Mouse (Mus musculus) G1E-ER4 (cell line): ENCODE data around the gene Lrrc17. TPM values are rescaled to one million over a fixed set of nuclear protein-coding genes. Genes with fewer than 3 reads are reported as not detected.
A peak's percentile ranks its signal among the peaks of the same experiment; 100 is the strongest.

Source experiments
- GATA1 ChIP-seq: IDR thresholded peaks from one replicate; pipeline ENCODE4 v1.8.0; 2012; ENCODE audit warnings: low read length, inconsistent platforms
- polyA plus RNA-seq: library from polyadenylated mRNA; stranded (reverse); fragments of >175 nt; gene quantifications from 2 replicates; pipeline ENCODE4 v1.2.3, GENCODE M21; 2012

Gene Lrrc17
- polyA plus RNA-seq, 1 experiment, result not detected

- no peak for TF ChIP-seq GATA1
These were observed 24.4 kb downstream of the Lrrc17 start for GRCm38 (mm10) chr5:21567784-21568183.

GRCm38 (mm10) chr5:21572764-21573416, 29.5 kb downstream of the Lrrc17 start:
- TF ChIP-seq GATA1, result no peak

GRCm38 (mm10) chr5:21574386-21575209, 31.2 kb downstream of the Lrrc17 start:
- no peak for TF ChIP-seq GATA1

GRCm38 (mm10) chr5:21575210-21575550, 31.8 kb downstream of the Lrrc17 start:
- no peak for TF ChIP-seq GATA1

GRCm38 (mm10) chr5:21578136-21578535, 34.8 kb downstream of the Lrrc17 start:
- no peak for TF ChIP-seq GATA1

- no peak for TF ChIP-seq GATA1
These were observed 43.4 kb downstream of the Lrrc17 start for GRCm38 (mm10) chr5:21586763-21587162.

GRCm38 (mm10) chr5:21587683-21588082, 44.3 kb downstream of the Lrrc17 start:
- TF ChIP-seq GATA1, result no peak

- TF ChIP-seq GATA1, result no peak
These were observed 44.9 kb downstream of the Lrrc17 start for GRCm38 (mm10) chr5:21588220-21588619.

- no peak for TF ChIP-seq GATA1
These were observed 48.7 kb downstream of the Lrrc17 start for GRCm38 (mm10) chr5:21592106-21592505.

- no peak for TF ChIP-seq GATA1
These were observed 49.9 kb downstream of the Lrrc17 start for GRCm38 (mm10) chr5:21593201-21593709.

- no peak for TF ChIP-seq GATA1
These were observed 56.6 kb downstream of the Lrrc17 start for GRCm38 (mm10) chr5:21599961-21600360.

GRCm38 (mm10) chr5:21605936-21606335, 62.6 kb downstream of the Lrrc17 start:
- TF ChIP-seq GATA1, result no peak

- no peak for TF ChIP-seq GATA1
These were observed 65.2 kb downstream of the Lrrc17 start for GRCm38 (mm10) chr5:21608311-21609304.

GRCm38 (mm10) chr5:21610996-21611395, 67.6 kb downstream of the Lrrc17 start:
- TF ChIP-seq GATA1, result no peak

- TF ChIP-seq GATA1, result peak; percentile 66
These were observed 73.2 kb downstream of the Lrrc17 start for GRCm38 (mm10) chr5:21616450-21617009.

Other genes starting within 250 kb of the Lrrc17 start
- gene Fgl2, start 170.9 kb upstream of the Lrrc17 start, polyA plus RNA-seq, result 0.13 and 0.15 TPM in 2 replicates
- gene Ccdc146, start 118.9 kb upstream of the Lrrc17 start, polyA plus RNA-seq, result not detected in 2 replicates
- gene Fam185a, start 118.6 kb upstream of the Lrrc17 start, polyA plus RNA-seq, result 3.8 and 4.0 TPM in 2 replicates
- gene Fbxl13, start 102.1 kb downstream of the Lrrc17 start, polyA plus RNA-seq, result not detected in 2 replicates
- gene Armc10, start 102.3 kb downstream of the Lrrc17 start, polyA plus RNA-seq, result 35.6 and 40.6 TPM in 2 replicates
- 1.6 and 1.7 TPM in 2 replicates for gene Napepld, start 157.8 kb downstream of the Lrrc17 start, polyA plus RNA-seq
- gene Pmpcb, start 193.6 kb downstream of the Lrrc17 start, polyA plus RNA-seq, result 44.5 and 58.8 TPM in 2 replicates
- 73.9 and 107 TPM in 2 replicates for gene Dnajc2, start 241.7 kb downstream of the Lrrc17 start, polyA plus RNA-seq
- gene Psmc2, start 241.7 kb downstream of the Lrrc17 start, polyA plus RNA-seq, result 7.1 and 15.7 TPM in 2 replicates